Comparison of ENCODE assay signal across 8 mouse cellular contexts in genomic region chr2:164785481-164786387, GRCm38 (mm10). TPM values are rescaled to one million over a fixed set of nuclear protein-coding genes. Genes with fewer than 3 reads are reported as not detected.
A peak's percentile ranks its signal among the peaks of the same experiment; 100 is the strongest.
DNase-seq lines count a peak whose midpoint lies in the region; ATAC-seq lines count a peak whose summit lies in the region.

Gene Snx21 (plus strand): TSS chr2:164785823.

- peak; percentile 79 for ATAC-seq in inflammation-experienced regulatory T-cells, adult 6 months
- peak; percentile 58 for ATAC-seq in megakaryocyte-erythroid progenitor cell, adult 5-6 weeks (replicated peaks; ENCODE audit: low FRiP score, low TSS enrichment, poor library complexity, severe bottlenecking)

- intact Hi-C loops in gastrocnemius, postnatal 14 days (cut with DNase I; ENCODE audit: low total_unique reads): no loop called here
- intact Hi-C loops in left cerebral cortex, postnatal 14 days (cut with DNase I): no loop called here

- peak; percentile 98 for DNase-seq in adrenal gland, adult 2 months
- peak; percentile 92 for DNase-seq in embryo, embryonic 11 days
- peak; percentile 92 for DNase-seq in gastrocnemius, postnatal 14 days
- peak; percentile 75 to 82 for DNase-seq in left cerebral cortex, postnatal 14 days (ENCODE audit: low spot score in 2 of 2)
- peak; percentile 87 for DNase-seq in right cerebral cortex, postnatal 25 days
- peak; percentile 83 to 93 for DNase-seq in urinary bladder, postnatal 36 days (ENCODE audit: low spot score in 2 of 2)

RNA-seq across cellular contexts. Expression of gene Snx21, which starts in this region (rescaled TPM):
- total RNA-seq in adrenal gland, adult 2 months (2021): 10 to 100 TPM; 26.5 to 43.1 TPM
- polyA plus RNA-seq in adrenal gland, adult 2 months (2012; rRNA removed): 109 and 111 TPM in 2 replicates
- 10 to 100 TPM; 18.0 to 18.7 TPM for total RNA-seq in gastrocnemius, postnatal 14 days (2021)
- polyA plus RNA-seq in inflammation-experienced regulatory T-cells, adult 6 months (2017; shearing (Covaris generic)): 1 to 10 TPM; 5.2 to 9.7 (median 6.4) TPM
- total RNA-seq in left cerebral cortex, postnatal 14 days (2021): 10 to 100 TPM; 46.0 to 46.8 TPM
- total RNA-seq in megakaryocyte-erythroid progenitor cell, adult 5-6 weeks (2014; fragmentation: Nextera tagmentation): 0.11 and 7.6 TPM in 2 replicates
- 0.33 TPM in 1 of 2 replicates, not detected in the other for total RNA-seq in megakaryocyte-erythroid progenitor cell, adult 5-6 weeks (2017)

Comparison
In these comparisons a context has a peak if more than half of its experiments do, and no peak if none do; other contexts are left out.
1. Peak in every context shown above with its lines: DNase-seq and ATAC-seq.
2. RNA of gene Snx21 (polyA plus RNA-seq): 109 to 111 TPM in adrenal gland, adult 2 months; 5.2 to 9.7 TPM in inflammation-experienced regulatory T-cells, adult 6 months; every median in the first group is over 10 times any median in the second.